Mouse (Mus musculus) heart, embryonic 12.5 days (tissue): ENCODE measurements at regions not wholly inside any gene's neighbourhood (a gene's known extent, or its start where the extent isn't known, plus 50 kb on each side); places are given as distances from the start of the nearest gene placed in this dataset.
A peak's percentile ranks its signal among the peaks of the same experiment; 100 is the strongest.

ENCODE experiments used
- ATAC-seq: fragments of 200-750 bp; cut with Nextera tagmentation; 2 replicates; pipeline ENCODE4 v1.8.0; 2017; ENCODE audit warnings: moderate TSS enrichment, moderate library complexity; ENCODE audit not compliant: insufficient number of reproducible peaks, low FRiP score
- H3K27ac ChIP-seq: fragments of 300-500 bp; sonication (generic); 2 replicates; pipeline ENCODE4 v1.5.1; 2016; ENCODE audit warnings: mild to moderate bottlenecking, moderate library complexity; ENCODE audit not compliant: poor library complexity, severe bottlenecking
- H3K27me3 ChIP-seq: fragments of 300-500 bp; sonication (generic); replicated peaks from 2 replicates; pipeline ENCODE4 v1.6.1; 2016; ENCODE audit warnings: mild to moderate bottlenecking, moderate library complexity
- H3K36me3 ChIP-seq: fragments of 300-500 bp; sonication (generic); 2 replicates; pipeline ENCODE4 v1.6.1; 2016; ENCODE audit warnings: mild to moderate bottlenecking, moderate library complexity
- H3K4me1 ChIP-seq: fragments of 300-500 bp; sonication (generic); replicated peaks from 2 replicates; pipeline ENCODE4 v1.6.1; 2016; ENCODE audit warnings: mild to moderate bottlenecking
- H3K4me2 ChIP-seq: fragments of 300-500 bp; sonication (generic); 2 replicates; pipeline ENCODE4 v1.6.1; 2016; ENCODE audit warnings: mild to moderate bottlenecking, moderate library complexity
- H3K4me3 ChIP-seq: fragments of 300-500 bp; sonication (generic); 2 replicates; pipeline ENCODE4 v1.5.1; 2016; ENCODE audit warnings: mild to moderate bottlenecking
- H3K9ac ChIP-seq: fragments of 300-500 bp; sonication (generic); 2 replicates; pipeline ENCODE4 v1.6.1; 2016; ENCODE audit warnings: mild to moderate bottlenecking, moderate library complexity
- H3K9me3 ChIP-seq: fragments of 300-500 bp; sonication (generic); replicated peaks from 2 replicates; pipeline ENCODE4 v1.6.1; 2016; ENCODE audit warnings: mild to moderate bottlenecking, moderate library complexity
- WGBS: fragments of 180-500 bp; shearing (Covaris S2); methylation state at CpG from one replicate; pipeline ENCODE4 v1.1.7; 2016; 5-methylcytosine and 5-hydroxymethylcytosine counted together

- Histone ChIP-seq H3K27ac (no peak overlapping the region), H3K9me3 (no peaks in the 10 kb centered on the region), H3K4me3 (no peak overlapping the region), H3K27me3 (peaks cover 36% of the 10 kb centered on the region), H3K4me2 (no peak overlapping the region), H3K36me3 (no peaks in the 10 kb centered on the region), H3K4me1 (no peaks in the 10 kb centered on the region), H3K9ac (no peak overlapping the region)
- WGBS, result 69% methylated on average over 7 of the region's 7 CpGs
- no peak for ATAC-seq
Observed at GRCm38 (mm10) chr9:46819808-46820207, 178.7 kb upstream of the Gm4791 start.

DNA sequence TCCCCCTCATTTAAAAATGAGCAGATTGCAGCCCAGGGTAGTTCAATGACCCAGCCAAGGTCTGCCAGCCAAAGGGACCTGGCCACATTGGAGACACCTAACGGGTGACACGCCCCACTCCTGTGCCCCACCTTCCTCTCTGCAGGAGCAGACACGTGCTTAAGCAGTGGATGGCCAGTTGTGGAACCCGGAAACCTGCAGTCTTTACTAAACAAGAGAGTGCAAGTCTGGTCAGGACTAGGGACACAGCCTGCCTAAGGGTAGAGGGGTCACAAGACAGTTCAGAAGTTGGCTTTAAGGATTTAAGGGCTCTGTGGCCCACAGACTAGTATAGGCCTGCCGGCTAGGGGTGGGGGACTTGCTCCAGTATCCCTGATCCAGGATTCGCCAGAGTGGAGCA, 179.2 kb upstream of the Gm4791 start:
- no peak overlapping the region for H3K9ac ChIP-seq
- peaks cover 39% of the 10 kb centered on the region for H3K27me3 ChIP-seq
- H3K36me3 ChIP-seq, result no peaks in the 10 kb centered on the region
- H3K4me2 ChIP-seq, result no peak overlapping the region
- no peak overlapping the region for H3K4me3 ChIP-seq
- H3K4me1 ChIP-seq, result no peaks in the 10 kb centered on the region
- no peak overlapping the region for H3K27ac ChIP-seq
- no peak for ATAC-seq
- H3K9me3 ChIP-seq, result no peaks in the 10 kb centered on the region
- WGBS, result 47% methylated on average over 6 of the region's 6 CpGs

DNA sequence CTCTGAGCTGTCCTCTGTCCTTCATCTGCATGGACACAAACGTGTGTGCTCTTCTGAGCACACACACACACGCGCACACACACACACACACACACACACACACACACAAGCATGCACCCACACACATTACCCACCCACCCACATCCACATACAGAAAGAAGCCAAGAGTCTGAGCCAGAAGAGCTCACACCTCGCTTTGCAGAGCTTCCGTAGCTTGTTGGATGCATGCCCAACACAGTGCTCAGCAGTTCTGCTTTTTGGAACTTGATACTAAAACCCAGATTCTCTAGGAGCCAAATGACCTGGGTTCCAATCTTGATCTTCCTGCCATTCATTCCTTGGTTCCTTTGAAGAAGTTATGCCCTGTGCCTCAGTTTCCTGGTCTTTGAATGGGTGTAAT, 182.4 kb upstream of the Gm4791 start:
- no peak overlapping the region for H3K27ac ChIP-seq
- 79% methylated on average over 5 of the region's 5 CpGs for WGBS
- H3K4me3 ChIP-seq, result no peak overlapping the region
- ATAC-seq, result no peak
- no peaks in the 10 kb centered on the region for H3K9me3 ChIP-seq
- no peaks in the 10 kb centered on the region for H3K4me1 ChIP-seq
- H3K36me3 ChIP-seq, result no peaks in the 10 kb centered on the region
- no peak overlapping the region for H3K9ac ChIP-seq
- H3K4me2 ChIP-seq, result no peak overlapping the region
- peaks cover 64% of the 10 kb centered on the region for H3K27me3 ChIP-seq

DNA sequence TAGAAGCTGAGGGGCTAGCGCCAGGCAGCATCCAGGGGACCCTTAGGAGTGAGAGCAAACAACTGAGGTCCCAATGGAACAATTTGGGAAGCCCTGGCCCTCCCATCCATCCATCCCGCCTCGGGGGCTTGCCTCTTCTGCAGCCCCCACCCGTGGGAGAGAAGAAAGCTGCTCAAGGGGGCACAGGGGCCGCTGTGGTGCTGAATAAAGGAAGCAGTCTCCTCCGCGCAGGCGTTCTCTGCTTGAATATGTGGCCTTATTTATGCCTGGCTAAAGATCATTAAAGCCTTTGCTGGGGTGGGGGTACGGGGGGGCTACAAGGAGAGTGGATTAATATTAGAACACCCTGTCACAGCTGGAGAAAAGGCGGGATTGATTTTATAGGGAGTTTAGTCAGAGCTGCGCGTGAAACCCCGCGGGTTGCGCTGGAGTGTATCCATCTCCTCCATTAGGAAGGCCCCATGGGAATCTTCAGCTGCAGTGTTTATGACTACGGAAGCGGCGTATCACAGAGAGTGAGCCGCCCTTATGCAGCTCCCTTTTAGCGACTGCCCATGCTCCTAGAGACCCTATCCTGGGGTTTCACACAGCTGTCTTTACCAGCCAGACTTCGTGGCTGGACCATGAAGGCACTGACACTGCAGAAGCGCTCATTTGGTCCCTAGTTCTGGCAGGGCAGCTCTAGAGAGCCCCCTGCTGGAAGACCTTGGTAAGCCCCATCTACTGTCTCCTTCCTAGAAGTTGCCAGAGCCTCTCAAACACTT, 183.9 kb upstream of the Gm4791 start:
- H3K4me2 ChIP-seq, result peak overlapping the region; percentile 68
- peak overlapping the region; percentile 38 for H3K4me3 ChIP-seq
- H3K36me3 ChIP-seq, result no peaks in the 10 kb centered on the region
- ATAC-seq, result 0 out of 2 replicates have a peak, but pooled peaks have one; percentile 4
- H3K9me3 ChIP-seq, result no peaks in the 10 kb centered on the region
- H3K4me1 ChIP-seq, result no peaks in the 10 kb centered on the region
- no peak overlapping the region for H3K27ac ChIP-seq
- H3K27me3 ChIP-seq, result peaks cover 59% of the 10 kb centered on the region
- WGBS, result 18% methylated on average over 22 of the region's 22 CpGs
- 0 out of 2 replicates have a peak overlapping the region, but pooled peaks have one; percentile 48 for H3K9ac ChIP-seq

- H3K36me3 ChIP-seq, result no peaks in the 10 kb centered on the region
- no peak overlapping the region for H3K27ac ChIP-seq
- H3K4me2 ChIP-seq, result no peak overlapping the region
- WGBS, result 73% methylated on average over 7 of the region's 7 CpGs
- H3K9me3 ChIP-seq, result no peaks in the 10 kb centered on the region
- ATAC-seq, result no peak
- H3K4me3 ChIP-seq, result no peak overlapping the region
- H3K9ac ChIP-seq, result no peak overlapping the region
- peaks cover 45% of the 10 kb centered on the region for H3K27me3 ChIP-seq
- H3K4me1 ChIP-seq, result no peaks in the 10 kb centered on the region
Observed at GRCm38 (mm10) chr9:46810266-46810665, 188.3 kb upstream of the Gm4791 start.

DNA sequence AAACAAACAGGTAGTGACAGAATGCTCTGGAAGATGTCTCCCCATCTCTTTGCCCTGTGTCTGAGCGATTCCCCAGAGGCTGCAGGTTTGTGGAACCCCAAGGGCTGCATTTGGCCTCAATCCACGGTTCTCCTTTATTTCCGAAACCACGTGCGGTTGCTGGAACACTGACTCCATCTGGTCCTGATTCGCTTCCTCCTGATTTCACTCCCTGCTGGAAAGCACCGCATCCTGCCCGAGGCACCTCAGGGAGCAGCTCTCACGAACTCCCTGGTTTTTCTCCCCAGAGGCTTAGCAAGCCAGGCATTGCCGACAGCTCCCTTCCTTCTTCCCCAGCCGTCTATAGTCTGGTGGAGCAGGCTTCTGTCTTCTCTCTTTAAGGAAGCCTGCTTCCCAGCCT, 203.1 kb upstream of the Gm4791 start:
- ATAC-seq, result no peak
- H3K9me3 ChIP-seq, result no peaks in the 10 kb centered on the region
- no peaks in the 10 kb centered on the region for H3K36me3 ChIP-seq
- H3K27ac ChIP-seq, result no peak overlapping the region
- no peaks in the 10 kb centered on the region for H3K4me1 ChIP-seq
- peaks cover 4% of the 10 kb centered on the region; the same call in 1 of the 2 replicates for H3K27me3 ChIP-seq
- H3K4me2 ChIP-seq, result no peak overlapping the region
- H3K9ac ChIP-seq, result no peak overlapping the region
- no peak overlapping the region for H3K4me3 ChIP-seq
- WGBS, result 63% methylated on average over 11 of the region's 11 CpGs

DNA sequence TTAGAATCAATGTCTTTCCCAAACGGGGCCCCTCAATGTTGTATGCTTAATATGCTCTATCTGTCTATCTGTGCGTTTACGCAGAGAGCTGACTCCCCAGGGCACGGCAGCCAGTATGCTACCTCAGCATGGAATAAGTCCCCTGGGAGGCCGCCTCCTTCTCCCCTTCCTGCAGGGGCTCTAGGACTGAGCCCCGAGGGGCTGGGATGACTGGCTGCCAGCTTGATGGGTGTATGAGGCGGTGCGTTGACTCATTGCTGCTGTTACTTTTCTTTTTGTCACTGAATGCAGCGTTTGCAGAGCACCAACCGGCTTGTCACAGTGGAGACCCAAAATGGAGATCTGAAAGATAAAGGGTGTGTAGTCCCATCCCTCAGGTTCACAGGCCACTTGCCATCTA, 209.5 kb upstream of the Gm4791 start:
- Histone ChIP-seq H3K4me3 (no peak overlapping the region), H3K9me3 (no peaks in the 10 kb centered on the region), H3K4me2 (no peak overlapping the region), H3K27ac (no peak overlapping the region), H3K9ac (no peak overlapping the region), H3K36me3 (no peaks in the 10 kb centered on the region), H3K27me3 (peaks cover 8% of the 10 kb centered on the region; the same call in 1 of the 2 replicates), H3K4me1 (no peaks in the 10 kb centered on the region)
- ATAC-seq, result no peak
- WGBS, result 73% methylated on average over 10 of the region's 10 CpGs

GRCm38 (mm10) chr9:46788456-46788855, 210.1 kb upstream of the Gm4791 start:
- Histone ChIP-seq H3K4me1 (no peaks in the 10 kb centered on the region), H3K9me3 (no peaks in the 10 kb centered on the region), H3K27me3 (peaks cover 8% of the 10 kb centered on the region; the same call in 1 of the 2 replicates), H3K9ac (no peak overlapping the region), H3K4me3 (no peak overlapping the region), H3K27ac (no peak overlapping the region), H3K4me2 (no peak overlapping the region), H3K36me3 (no peaks in the 10 kb centered on the region)
- ATAC-seq, result no peak
- WGBS, result 88% methylated on average over 5 of the region's 5 CpGs

DNA sequence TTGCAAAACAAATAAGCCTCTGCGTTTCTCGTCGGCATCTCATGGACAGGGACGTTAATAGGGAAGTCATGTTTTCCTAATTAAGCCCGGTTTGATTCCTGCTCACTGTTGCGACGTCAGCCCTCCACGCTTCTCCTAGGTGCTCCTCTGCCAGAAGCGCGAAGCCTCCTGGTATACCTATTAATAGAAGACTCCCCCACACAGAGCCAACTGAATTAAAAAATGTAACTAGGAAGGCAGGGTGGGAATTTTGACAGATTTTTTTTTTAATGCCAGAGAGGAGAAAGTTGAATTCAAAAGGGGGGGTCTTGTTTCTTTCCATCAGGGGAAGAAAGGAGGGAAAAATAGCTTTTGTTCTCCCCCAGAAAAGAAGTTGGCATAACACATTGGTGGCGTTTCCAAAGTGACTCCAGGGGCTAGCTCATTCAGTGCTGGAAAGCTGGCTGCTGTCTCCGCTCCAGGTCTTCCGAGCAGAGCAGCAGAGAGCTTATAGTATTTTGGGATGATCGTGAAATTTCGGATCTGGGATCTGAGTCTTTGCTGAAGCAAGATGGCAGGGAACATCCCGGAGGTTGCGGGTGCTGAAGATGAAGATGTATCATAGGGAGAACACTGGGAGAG, 214.1 kb upstream of the Gm4791 start:
- no peak overlapping the region for H3K9ac ChIP-seq
- WGBS, result 78% methylated on average over 17 of the region's 17 CpGs
- no peaks in the 10 kb centered on the region for H3K4me1 ChIP-seq
- H3K36me3 ChIP-seq, result no peaks in the 10 kb centered on the region
- H3K4me3 ChIP-seq, result no peak overlapping the region
- no peak for ATAC-seq
- peaks cover 7% of the 10 kb centered on the region; the same call in 1 of the 2 replicates for H3K27me3 ChIP-seq
- no peak overlapping the region for H3K27ac ChIP-seq
- H3K9me3 ChIP-seq, result no peaks in the 10 kb centered on the region
- no peak overlapping the region for H3K4me2 ChIP-seq

DNA sequence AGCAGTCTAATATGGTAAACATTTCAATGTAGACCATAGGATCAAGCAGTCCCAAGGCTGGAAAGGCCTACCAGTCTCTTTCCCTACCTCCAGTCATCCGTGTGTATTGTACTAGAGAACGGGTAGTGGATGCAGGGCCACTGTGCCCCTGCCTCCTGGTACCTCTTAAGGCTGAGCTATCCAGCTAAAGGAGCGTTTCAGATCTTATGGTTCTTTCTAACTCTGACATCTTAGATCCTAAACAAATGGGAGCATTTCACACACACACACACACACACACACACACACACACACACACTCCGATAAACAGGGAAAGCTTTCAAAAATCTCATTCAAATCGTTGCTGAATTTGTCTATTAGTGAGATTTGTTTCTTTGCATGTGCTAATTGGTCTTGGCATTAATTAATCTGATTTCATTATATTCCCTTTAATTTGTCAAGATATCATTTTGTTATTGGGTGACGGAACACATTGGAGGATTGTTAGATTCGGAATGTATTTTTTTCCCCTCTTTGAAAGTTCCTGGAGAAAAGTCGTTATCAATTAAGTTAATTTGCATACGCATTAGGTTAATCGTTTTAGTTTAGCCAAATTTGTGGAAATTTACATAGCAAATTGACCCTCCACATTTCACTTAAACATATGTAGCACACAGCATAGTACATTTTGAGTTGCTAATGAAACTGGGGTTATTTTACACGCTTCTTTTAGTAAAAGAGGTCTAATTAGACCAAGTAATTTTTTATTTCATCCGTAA, 214.8 kb upstream of the Gm4791 start:
- H3K27me3 ChIP-seq, result peaks cover 7% of the 10 kb centered on the region; the same call in 1 of the 2 replicates
- H3K4me1 ChIP-seq, result no peaks in the 10 kb centered on the region
- ATAC-seq, result no peak
- no peak overlapping the region for H3K4me3 ChIP-seq
- H3K9ac ChIP-seq, result no peak overlapping the region
- 84% methylated on average over 12 of the region's 12 CpGs for WGBS
- no peaks in the 10 kb centered on the region for H3K36me3 ChIP-seq
- H3K4me2 ChIP-seq, result no peak overlapping the region
- H3K27ac ChIP-seq, result no peak overlapping the region
- H3K9me3 ChIP-seq, result no peaks in the 10 kb centered on the region

- Histone ChIP-seq H3K9me3 (no peaks in the 10 kb centered on the region), H3K36me3 (no peaks in the 10 kb centered on the region), H3K4me3 (no peak overlapping the region), H3K9ac (no peak overlapping the region), H3K4me1 (no peaks in the 10 kb centered on the region), H3K27me3 (peaks cover 8% of the 10 kb centered on the region; the same call in 1 of the 2 replicates), H3K27ac (no peak overlapping the region), H3K4me2 (no peak overlapping the region)
- WGBS, result 83% methylated on average over 8 of the region's 8 CpGs
- ATAC-seq, result no peak
Observed at GRCm38 (mm10) chr9:46781681-46782080, 216.9 kb upstream of the Gm4791 start.
